Comparison of ENCODE assay signal across 10 mouse cellular contexts in the genomic region with DNA sequence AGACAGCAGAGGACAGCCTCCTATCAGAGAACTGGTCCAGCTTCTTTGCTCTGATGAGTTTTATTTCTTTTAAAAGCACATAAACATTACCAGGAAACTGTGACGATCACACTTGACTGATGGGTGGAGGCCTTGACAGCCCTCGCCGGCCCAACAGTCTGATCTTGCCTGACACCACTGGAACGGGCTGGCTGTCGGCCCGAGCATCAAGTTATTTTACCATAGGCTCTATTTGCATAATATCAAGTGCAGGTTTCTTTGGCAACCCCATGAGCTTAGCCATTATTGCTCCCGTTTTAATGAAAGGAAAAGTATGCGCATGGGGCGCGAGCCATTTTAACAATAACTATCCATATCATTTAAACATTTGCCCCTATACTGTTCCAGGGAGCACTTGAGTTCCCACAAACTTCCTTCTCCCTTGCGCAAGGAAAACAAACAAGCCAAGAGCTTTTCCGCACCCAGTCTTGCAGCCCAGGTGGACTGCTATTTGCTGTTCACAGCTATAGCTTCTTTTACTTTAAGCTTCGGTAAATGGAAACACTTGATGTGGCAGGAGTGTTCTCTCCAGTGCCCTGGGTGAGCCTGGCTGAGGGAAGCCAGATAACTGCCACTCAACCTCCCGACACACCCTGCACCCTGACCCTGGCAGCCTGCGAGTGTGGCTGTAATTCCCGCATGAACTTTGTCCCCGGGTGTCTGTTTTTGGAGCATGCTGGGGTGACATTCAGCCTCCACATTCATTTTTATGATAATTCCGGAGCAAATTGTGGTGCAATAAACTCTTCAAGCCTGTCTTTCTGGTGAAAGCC.
DNase-seq lines count a peak whose midpoint lies in the region; ATAC-seq and TF ChIP-seq lines count a peak whose summit lies in the region.
"Had no signal": no experiment of that assay in that cellular context is flagged by ENCODE, and none has a peak within 500 bp of the region (broad histone marks: within the 10 kb centered on the region; RNA-seq: fewer than 3 reads in every experiment).

No protein-coding gene starts in this region.

- no peak for TF ChIP-seq CTCF in lung, adult 2 months (IDR thresholded peaks at IDR 0.05; ENCODE audit: insufficient read depth, low read length)

- H3K4me3 ChIP-seq in forebrain, embryonic 15.5 days, result no peak overlapping the region
- no peak overlapping the region for H3K4me3 ChIP-seq in hindbrain, embryonic 12.5 days
- no peak overlapping the region for H3K4me3 ChIP-seq in lung, adult 2 months (replicated peaks; ENCODE audit: extremely low read depth, low read depth, low read length)
- H3K4me3 ChIP-seq in midbrain, embryonic 16.5 days (ENCODE audit: low read depth, low read length), result no peak overlapping the region
- H3K4me3 ChIP-seq: limb, embryonic 15.5 days had no signal

- DNase-seq in lung, adult 2 months, result peak; percentile 48
- DNase-seq in thymus, postnatal 0 days (ENCODE audit: low spot score), result no peak
- DNase-seq in cerebellum, postnatal 36 days, result no peak
- DNase-seq in adrenal gland, adult 2 months, result no peak
- DNase-seq: layer of hippocampus, adult 9-11 months had no signal

- peaks cover 36% of the 10 kb centered on the region for H3K4me1 ChIP-seq in forebrain, embryonic 15.5 days
- peaks cover 43% of the 10 kb centered on the region for H3K4me1 ChIP-seq in hindbrain, embryonic 12.5 days
- H3K4me1 ChIP-seq in lung, adult 2 months (ENCODE audit: control insufficient read depth, insufficient read depth, low read length), result peaks cover 2% of the 10 kb centered on the region; the same call in 1 of the 2 replicates
- H3K4me1 ChIP-seq in midbrain, embryonic 16.5 days (ENCODE audit: control insufficient read depth, insufficient read depth, low read length), result peaks cover 24% of the 10 kb centered on the region

- WGBS in forebrain, embryonic 15.5 days, result 49% methylated on average over 18 of the region's 18 CpGs
- WGBS in hindbrain, embryonic 12.5 days, result 53% methylated on average over 18 of the region's 18 CpGs
- 40% methylated on average over 18 of the region's 18 CpGs for whole genome bisulfite sequencing in lung, adult 2 months
- WGBS in midbrain, embryonic 16.5 days, result 45% methylated on average over 18 of the region's 18 CpGs

- H3K9ac ChIP-seq in forebrain, embryonic 15.5 days (replicated peaks), result no peak overlapping the region
- H3K9ac ChIP-seq in hindbrain, embryonic 12.5 days, result no peak overlapping the region
- 0 out of 2 replicates have a peak overlapping the region, but pooled peaks have one; percentile 13 for H3K9ac ChIP-seq in midbrain, embryonic 16.5 days (ENCODE audit: low read depth, low read length)
- H3K9ac ChIP-seq: limb, embryonic 15.5 days had no signal

- H3K4me2 ChIP-seq in forebrain, embryonic 15.5 days (replicated peaks), result peak overlapping the region; percentile 43; the same call in 1 of the 2 replicates
- H3K4me2 ChIP-seq in hindbrain, embryonic 12.5 days (replicated peaks), result peak overlapping the region; percentile 25
- H3K4me2 ChIP-seq in midbrain, embryonic 16.5 days (ENCODE audit: low read length), result peak overlapping the region; percentile 34; the same call in 1 of the 2 replicates
- H3K4me2 ChIP-seq: limb, embryonic 15.5 days had no signal

- H3K27ac ChIP-seq in forebrain, embryonic 15.5 days (replicated peaks), result peak overlapping the region; percentile 76
- no peak overlapping the region for H3K27ac ChIP-seq in hindbrain, embryonic 12.5 days
- H3K27ac ChIP-seq in midbrain, embryonic 16.5 days (ENCODE audit: low read length), result no peak overlapping the region
- H3K27ac ChIP-seq: limb, embryonic 15.5 days; stomach, postnatal 0 days had no signal

- no peaks in the 10 kb centered on the region for H3K27me3 ChIP-seq in forebrain, embryonic 15.5 days
- peaks cover 17% of the 10 kb centered on the region for H3K27me3 ChIP-seq in hindbrain, embryonic 12.5 days
- no peaks in the 10 kb centered on the region for H3K27me3 ChIP-seq in midbrain, embryonic 16.5 days (ENCODE audit: control insufficient read depth, insufficient read depth, low read depth, low read length)
- H3K27me3 ChIP-seq: limb, embryonic 15.5 days had no signal

- no peak for TF ChIP-seq POLR2A in lung, adult 2 months (IDR thresholded peaks at IDR 0.05; ENCODE audit: borderline replicate concordance, extremely low read depth, low read depth, low read length)

- H3K9me3 ChIP-seq in forebrain, embryonic 15.5 days, result no peaks in the 10 kb centered on the region
- no peaks in the 10 kb centered on the region for H3K9me3 ChIP-seq in hindbrain, embryonic 12.5 days (replicated peaks)
- no peaks in the 10 kb centered on the region for H3K9me3 ChIP-seq in midbrain, embryonic 16.5 days (replicated peaks; ENCODE audit: control insufficient read depth, low read length, poor library complexity, severe bottlenecking)
- H3K9me3 ChIP-seq: limb, embryonic 15.5 days had no signal

- no peaks in the 10 kb centered on the region for H3K36me3 ChIP-seq in forebrain, embryonic 15.5 days
- H3K36me3 ChIP-seq in hindbrain, embryonic 12.5 days, result no peaks in the 10 kb centered on the region
- no peaks in the 10 kb centered on the region for H3K36me3 ChIP-seq in midbrain, embryonic 16.5 days (ENCODE audit: control insufficient read depth, insufficient read depth, low read length)
- H3K36me3 ChIP-seq: limb, embryonic 15.5 days had no signal

- 0 out of 2 replicates have a peak, but pooled peaks have one; percentile 32 for ATAC-seq in forebrain, embryonic 15.5 days (replicated peaks)
- ATAC-seq in hindbrain, embryonic 12.5 days (ENCODE audit: low FRiP score), result 0 out of 2 replicates have a peak, but pooled peaks have one; percentile 24
- ATAC-seq in midbrain, embryonic 16.5 days, result no peak
